Mouse (Mus musculus) heart, adult 2 months (tissue): ENCODE measurements at regions not wholly inside any gene's neighbourhood (a gene's known extent, or its start where the extent isn't known, plus 50 kb on each side); places are given as distances from the start of the nearest gene placed in this dataset.

Source experiments
- DNase-seq, 2 experiments: peaks; one replicate each; pipeline ENCODE4 v3.0.0; 2021
- H3K27ac ChIP-seq: fragments of 200-600 bp; 2 replicates; pipeline ENCODE4 v1.8.1; 2022
- H3K27me3 ChIP-seq: fragments of 200-500 bp; 2 replicates; pipeline ENCODE4 v1.6.1; 2012; ENCODE audit warnings: mild to moderate bottlenecking, low read length, inconsistent platforms, mixed read lengths; ENCODE audit not compliant: control insufficient read depth, insufficient read depth
- H3K36me3 ChIP-seq: fragments of 200-500 bp; 2 replicates; pipeline ENCODE4 v1.6.1; 2012; ENCODE audit warnings: low read length, inconsistent platforms; ENCODE audit not compliant: control insufficient read depth, insufficient read depth
- H3K4me1 ChIP-seq: fragments of 200-500 bp; 2 replicates; pipeline ENCODE4 v1.6.1; 2011; ENCODE audit warnings: low read length; ENCODE audit not compliant: control insufficient read depth, insufficient read depth
- H3K4me3 ChIP-seq: fragments of 200-600 bp; 2 replicates; pipeline ENCODE4 v1.8.1; 2022
- H3K79me2 ChIP-seq: fragments of 200-500 bp; replicated peaks from 2 replicates; pipeline ENCODE4 v1.6.1; 2012; ENCODE audit warnings: mild to moderate bottlenecking, inconsistent platforms, low read length, moderate library complexity, mixed read lengths; ENCODE audit not compliant: control insufficient read depth, insufficient read depth
- H3K9ac ChIP-seq: fragments of 200-500 bp; 2 replicates; pipeline ENCODE4 v1.6.1; 2012; ENCODE audit warnings: low read depth, mild to moderate bottlenecking, control low read depth, inconsistent platforms, low read length, mixed read lengths
- CTCF ChIP-seq: fragments of 200-600 bp; IDR thresholded peaks from 2 replicates; pipeline ENCODE4 v1.8.1; 2022; ENCODE audit warnings: antibody characterized with exemption, mild to moderate bottlenecking, moderate library complexity
- EP300 ChIP-seq: fragments of 200-500 bp; IDR thresholded peaks from 2 replicates; pipeline ENCODE4 v1.6.1; 2011; ENCODE audit warnings: low read depth, low read length, control low read depth; ENCODE audit not compliant: insufficient read depth
- POLR2A ChIP-seq: fragments of 200-500 bp; IDR thresholded peaks from 2 replicates; pipeline ENCODE4 v1.6.1; 2011; ENCODE audit warnings: mild to moderate bottlenecking, low read depth, low read length, control low read depth; ENCODE audit not compliant: insufficient read depth
- WGBS: fragments of 180-500 bp; shearing (Covaris S2); methylation state at CpG from one replicate; pipeline ENCODE4 v1.1.7; 2018; 5-methylcytosine and 5-hydroxymethylcytosine counted together
- intact Hi-C: fragments of 180-260 bp; cut with DNase I; formaldehyde crosslinking; loops from one replicate; pipeline ENCODE4 v1.15.1; 2025

DNA sequence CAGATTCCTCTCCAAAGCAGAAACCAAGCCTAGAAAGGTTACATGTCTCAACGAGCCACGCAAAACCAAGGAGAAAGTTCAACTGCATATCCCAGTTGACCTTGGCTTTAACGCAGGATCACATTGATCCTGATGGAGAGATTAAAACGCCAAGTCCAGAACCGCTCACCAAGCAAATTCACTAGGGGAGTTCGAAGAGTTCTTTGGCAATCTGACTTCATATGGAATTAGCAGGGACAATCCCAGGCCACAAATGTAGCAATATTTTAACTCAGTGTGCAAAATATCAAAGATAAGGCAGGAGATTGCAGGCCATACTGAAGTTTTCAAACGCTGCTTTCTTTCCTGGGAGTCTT is 358.8 kb upstream of the Paip1 start:
- intact Hi-C loops = no loop called here
- DNase-seq = peak in 1 of 2 experiments; percentile 3
- Histone ChIP-seq H3K27ac (no peak overlapping the region), H3K27me3 (no peaks in the 10 kb centered on the region), H3K4me1 (no peaks in the 10 kb centered on the region), H3K79me2 (no peaks in the 10 kb centered on the region), H3K36me3 (peaks cover 2% of the 10 kb centered on the region; the same call in 1 of the 2 replicates), H3K9ac (no peak overlapping the region), H3K4me3 (no peak overlapping the region)
- 73% methylated on average over 7 of the region's 7 CpGs for WGBS
- TF ChIP-seq EP300 = no peak
- no peak for TF ChIP-seq POLR2A
- TF ChIP-seq CTCF = no peak

- Histone ChIP-seq H3K4me1 (no peaks in the 10 kb centered on the region), H3K4me3 (no peak overlapping the region), H3K9ac (no peak overlapping the region), H3K27ac (no peak overlapping the region), H3K27me3 (no peaks in the 10 kb centered on the region), H3K36me3 (no peaks in the 10 kb centered on the region), H3K79me2 (no peaks in the 10 kb centered on the region)
- DNase-seq = no peak
- intact Hi-C loops = no loop called here
- TF ChIP-seq CTCF (no peak), EP300 (no peak), POLR2A (no peak)
- WGBS = 90% methylated on average over 4 of the region's 4 CpGs
Measured at GRCm38 (mm10) chr13:119079243-119079642, 349.2 kb upstream of the Paip1 start.

DNA sequence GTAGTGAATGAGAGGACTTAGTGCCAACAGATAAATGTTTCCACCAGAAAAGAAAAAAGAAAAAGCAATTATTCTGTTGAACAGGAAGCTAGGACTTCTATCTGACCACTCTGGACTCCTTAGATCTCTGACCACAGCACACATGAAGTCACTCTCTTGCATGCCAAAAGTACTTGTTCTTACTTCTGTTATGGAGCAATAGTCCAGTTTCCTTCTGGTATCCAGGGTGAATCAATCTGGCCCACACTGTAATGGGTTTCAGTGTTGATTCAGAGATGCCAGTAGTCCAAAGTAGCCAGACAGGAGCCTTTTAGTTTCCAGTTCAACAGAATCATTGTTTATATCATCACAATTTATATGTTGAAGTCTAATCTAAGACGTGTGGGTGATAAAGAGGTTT is 346.7 kb upstream of the Paip1 start:
- no peaks in the 10 kb centered on the region for H3K36me3 ChIP-seq
- no peaks in the 10 kb centered on the region for H3K79me2 ChIP-seq
- intact Hi-C loops = no loop called here
- no peaks in the 10 kb centered on the region for H3K4me1 ChIP-seq
- 30% methylated on average over 1 of the region's 1 CpGs for WGBS
- H3K9ac ChIP-seq = no peak overlapping the region
- no peaks in the 10 kb centered on the region for H3K27me3 ChIP-seq
- TF ChIP-seq EP300 (no peak), CTCF (no peak), POLR2A (no peak)
- DNase-seq = no peak
- no peak overlapping the region for H3K27ac ChIP-seq
- H3K4me3 ChIP-seq = no peak overlapping the region

DNA sequence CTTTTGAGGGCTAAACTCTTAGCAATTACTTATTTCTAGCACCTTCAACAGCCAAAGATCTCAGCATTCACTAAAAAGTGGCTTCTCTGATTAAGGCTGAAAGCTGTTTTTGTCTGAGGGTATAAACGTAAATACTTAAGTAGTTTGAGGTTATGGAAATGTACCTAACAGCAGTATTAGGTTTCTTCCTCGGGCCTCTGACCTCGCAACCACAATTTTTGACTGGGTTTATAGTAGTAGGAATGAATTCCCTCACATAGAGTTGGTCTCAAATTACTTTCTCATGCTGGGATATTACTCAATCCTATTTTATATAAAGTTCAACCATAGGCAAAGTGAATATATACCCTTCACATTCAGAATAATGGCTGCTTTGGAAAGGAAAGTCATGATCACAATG is 310.5 kb upstream of the Paip1 start:
- H3K79me2 ChIP-seq = no peaks in the 10 kb centered on the region
- H3K27ac ChIP-seq = no peak overlapping the region
- WGBS = 76% methylated on average over 3 of the region's 3 CpGs
- no peaks in the 10 kb centered on the region for H3K36me3 ChIP-seq
- no peaks in the 10 kb centered on the region for H3K27me3 ChIP-seq
- no peak for DNase-seq
- no peak overlapping the region for H3K4me3 ChIP-seq
- H3K9ac ChIP-seq = no peak overlapping the region
- TF ChIP-seq POLR2A (no peak), EP300 (no peak), CTCF (no peak)
- intact Hi-C loops = no loop called here
- no peaks in the 10 kb centered on the region for H3K4me1 ChIP-seq

DNA sequence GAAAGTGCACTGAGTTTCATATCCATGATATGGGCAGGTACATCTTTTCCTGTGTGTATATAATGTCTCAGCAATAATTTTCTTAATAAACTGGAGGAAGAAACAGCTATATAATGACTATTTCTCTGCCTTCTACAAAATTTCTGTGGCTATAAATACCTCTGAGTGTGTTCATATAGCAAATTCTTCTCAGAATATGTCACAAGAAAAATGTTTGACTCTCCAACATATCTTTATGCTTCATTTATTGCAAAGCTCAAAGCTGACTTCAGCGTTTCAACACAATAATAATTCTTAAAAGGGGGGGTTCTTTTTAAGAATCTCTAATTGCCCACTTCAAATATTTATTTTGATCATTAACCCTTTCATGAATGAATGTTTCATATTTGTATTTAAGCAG is 310.0 kb upstream of the Paip1 start:
- no peaks in the 10 kb centered on the region for H3K4me1 ChIP-seq
- intact Hi-C loops = no loop called here
- no peak overlapping the region for H3K4me3 ChIP-seq
- no peak for DNase-seq
- H3K27ac ChIP-seq = no peak overlapping the region
- H3K27me3 ChIP-seq = no peaks in the 10 kb centered on the region
- 52% methylated on average over 1 of the region's 1 CpGs for WGBS
- no peak for TF ChIP-seq CTCF
- TF ChIP-seq EP300 = no peak
- TF ChIP-seq POLR2A = no peak
- no peaks in the 10 kb centered on the region for H3K79me2 ChIP-seq
- no peaks in the 10 kb centered on the region for H3K36me3 ChIP-seq
- no peak overlapping the region for H3K9ac ChIP-seq

DNA sequence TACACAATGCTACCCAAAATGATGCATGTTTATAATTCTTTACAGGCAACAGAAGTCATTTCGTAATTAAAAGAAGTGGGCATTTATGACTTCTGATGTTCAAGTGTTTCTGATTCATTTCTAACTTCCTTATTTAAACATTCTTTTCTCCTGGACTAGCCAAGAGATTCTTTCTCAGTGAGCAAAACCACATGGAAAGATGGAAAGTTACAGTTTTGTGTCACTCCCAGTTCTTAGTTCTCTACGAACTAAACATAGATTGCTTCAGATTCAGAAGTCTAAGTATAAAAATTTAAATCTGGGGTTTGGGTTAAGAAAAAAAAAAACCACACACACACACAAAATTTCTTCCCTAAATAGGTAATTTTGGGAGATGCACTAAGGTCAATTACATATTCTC is 288.0 kb upstream of the Paip1 start:
- no peak for TF ChIP-seq POLR2A
- no peak for TF ChIP-seq EP300
- TF ChIP-seq CTCF = no peak
- H3K4me3 ChIP-seq = no peak overlapping the region
- H3K36me3 ChIP-seq = no peaks in the 10 kb centered on the region
- intact Hi-C loops = no loop called here
- DNase-seq = no peak
- H3K27me3 ChIP-seq = no peaks in the 10 kb centered on the region
- H3K4me1 ChIP-seq = no peaks in the 10 kb centered on the region
- 77% methylated on average over 2 of the region's 2 CpGs for WGBS
- no peak overlapping the region for H3K9ac ChIP-seq
- no peak overlapping the region for H3K27ac ChIP-seq
- H3K79me2 ChIP-seq = no peaks in the 10 kb centered on the region
